Mouse (Mus musculus) liver, adult 2 months (tissue): Measurements from ENCODE around the gene Slc24a2.

ENCODE experiments used
- CTCF ChIP-seq: fragments of 200-500 bp; IDR thresholded peaks from 2 replicates; pipeline ENCODE4 v1.5.1; 2011; ENCODE audit warnings: low read depth, low read length, control low read depth
- POLR2A ChIP-seq: fragments of 200-500 bp; IDR thresholded peaks from 2 replicates; pipeline ENCODE4 v1.6.1; 2011; ENCODE audit warnings: low read length, control low read depth; ENCODE audit not compliant: insufficient read depth; ENCODE audit errors: extremely low read depth

DNA sequence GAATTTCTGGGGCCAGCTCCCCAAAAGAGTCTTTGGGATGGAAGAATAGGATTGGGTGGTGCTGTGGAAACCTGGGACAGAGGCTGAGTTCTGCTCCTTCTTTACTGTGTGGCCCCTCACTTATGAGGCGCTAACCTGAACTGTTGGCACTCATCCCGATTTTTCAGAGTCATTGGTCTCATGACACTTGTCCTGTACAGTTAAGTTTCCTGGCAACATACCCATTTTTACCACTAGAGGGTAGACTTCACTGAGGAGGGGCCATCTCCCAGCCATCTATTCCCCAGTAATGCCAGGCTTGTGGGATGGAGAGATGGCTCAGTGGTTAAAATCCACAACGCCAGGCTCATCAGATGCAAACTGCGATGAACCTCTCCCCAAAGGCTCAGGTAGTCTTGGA is 192.7 kb downstream of the Slc24a2 start:
- TF ChIP-seq CTCF (no peak), POLR2A (no peak)
